Mouse (Mus musculus): ENCODE measurements around the gene Pitpnm1.
"Not testable (repeated sequence)": the region's sequence is repeated elsewhere in the genome, so short reads cannot be mapped to it uniquely, and the experiment has no call there.

Pitpnm1 gene

GRCm38 (mm10) chr19:4120496-4120895, 20.7 kb downstream of the Pitpnm1 start:
- DNase-seq: no peak

DNA sequence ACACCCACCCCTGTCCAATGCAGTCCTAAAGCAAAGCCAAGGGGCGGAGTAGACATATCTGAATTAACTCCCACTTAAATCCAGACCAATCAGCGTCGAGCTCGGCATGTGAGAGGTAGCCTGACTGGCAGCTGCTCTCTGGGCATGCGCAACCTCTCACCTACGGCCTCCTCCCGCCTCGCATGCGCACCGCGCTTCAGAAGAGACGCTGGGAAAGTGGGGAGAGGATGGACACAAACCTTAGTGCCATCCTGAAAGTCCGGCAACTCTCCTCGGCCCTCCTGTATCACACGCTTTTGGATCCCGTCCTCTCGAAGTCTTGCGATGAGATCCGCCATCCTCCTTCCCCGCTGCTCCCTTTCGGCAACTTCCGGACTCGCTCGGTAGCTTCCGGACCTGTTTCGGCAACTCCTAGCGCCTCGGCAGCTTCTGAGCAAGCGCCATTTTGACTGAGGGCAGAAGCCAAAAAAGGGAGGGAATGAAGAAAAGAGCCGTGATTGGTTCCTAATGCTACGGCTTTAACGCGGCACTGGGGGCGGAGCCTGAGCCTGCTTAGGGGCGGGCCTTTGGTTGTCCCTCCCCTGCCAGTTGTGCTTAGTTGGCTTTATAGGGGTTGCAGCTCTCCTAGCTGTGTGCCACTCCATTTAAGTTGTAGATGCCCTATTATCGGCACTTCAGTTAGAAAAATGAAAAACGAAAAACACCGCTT, 21.5 kb downstream of the Pitpnm1 start:
- peak; percentile 99 for DNase-seq

GRCm38 (mm10) chr19:4121896-4122295, 22.1 kb downstream of the Pitpnm1 start:
- DNase-seq: not testable (repeated sequence)

- DNase-seq: no peak
Observed at GRCm38 (mm10) chr19:4122411-4123370, 22.9 kb downstream of the Pitpnm1 start.

DNA sequence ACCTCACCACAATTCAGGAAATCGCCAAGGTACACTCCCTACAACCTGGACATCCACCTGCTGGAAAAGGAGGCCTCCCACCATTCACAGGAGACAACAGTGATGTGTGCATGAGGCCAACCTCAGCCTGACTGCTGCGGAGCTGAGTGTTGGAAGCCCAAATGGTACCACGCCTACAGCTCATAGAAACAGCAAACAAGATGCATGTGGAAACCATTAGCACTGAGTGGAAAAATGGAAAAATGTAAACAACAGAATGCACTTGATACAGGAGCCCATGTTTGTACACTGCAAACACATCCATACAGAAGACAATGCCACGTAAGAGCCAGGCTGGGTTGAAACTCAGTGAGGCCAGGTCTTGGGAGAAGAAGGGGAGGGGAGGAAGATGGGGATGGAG, 24.6 kb downstream of the Pitpnm1 start:
- DNase-seq: no peak

DNA sequence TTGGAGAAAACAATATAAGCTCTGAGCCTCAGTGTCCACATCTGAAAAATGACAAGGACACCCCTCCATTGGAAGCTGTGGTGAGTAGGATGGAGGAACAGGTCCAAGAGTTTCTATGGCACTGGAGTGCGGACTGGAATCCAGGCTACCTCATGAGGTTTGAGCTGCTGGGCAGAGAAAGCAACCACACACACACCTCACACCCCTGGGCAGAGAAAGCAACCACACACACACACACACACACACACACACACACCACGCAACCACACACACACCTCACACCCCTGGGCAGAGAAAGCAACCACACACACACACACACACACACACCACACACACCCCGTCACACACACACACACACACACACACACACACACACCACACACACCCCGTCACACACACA, 25.5 kb downstream of the Pitpnm1 start:
- DNase-seq: not testable (repeated sequence)

DNA sequence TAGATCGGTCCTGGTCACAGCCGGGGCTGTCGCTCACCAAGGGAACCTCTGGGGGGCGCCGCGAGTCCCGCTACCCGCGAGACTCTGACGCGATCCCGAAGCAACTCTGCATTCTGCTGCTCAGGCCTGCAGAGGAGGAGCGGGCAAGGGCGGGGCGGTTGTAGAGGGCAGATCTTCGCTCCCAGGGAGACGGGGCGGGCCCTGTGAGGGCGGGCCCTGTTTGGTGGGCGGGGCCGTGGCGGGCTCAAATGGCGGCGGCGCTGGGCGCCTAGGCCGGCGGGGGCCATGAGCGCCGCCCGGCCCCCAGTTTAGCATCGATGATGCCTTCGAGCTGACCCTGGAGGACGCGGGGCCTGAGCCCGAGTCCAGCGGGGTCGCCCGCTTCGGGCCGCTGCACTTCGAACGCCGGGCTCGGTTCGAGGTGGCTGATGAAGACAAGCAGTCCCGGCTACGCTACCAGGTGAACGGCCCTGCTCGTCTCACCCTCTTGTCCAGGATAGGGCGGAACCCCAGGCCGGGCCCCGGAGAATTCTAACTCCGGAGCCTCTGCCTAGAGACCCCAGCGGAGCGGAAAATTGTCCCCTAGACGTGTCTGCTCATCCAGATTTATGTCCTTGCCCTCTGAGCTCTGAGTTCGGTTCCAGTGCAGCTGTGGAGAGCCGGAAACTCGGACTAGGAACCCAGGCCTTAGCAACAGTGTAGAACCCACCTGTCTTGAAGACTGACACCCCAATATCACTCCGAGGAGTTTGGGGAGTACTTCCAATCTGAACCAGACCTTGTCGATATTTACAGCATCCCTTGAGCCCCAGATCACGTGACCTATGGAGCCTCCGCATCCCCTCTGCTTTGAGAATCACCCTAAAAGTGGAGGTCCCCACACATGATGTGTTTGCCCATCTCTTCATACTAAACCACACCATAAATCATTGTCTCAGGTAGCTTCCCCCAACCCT, 26.2 kb downstream of the Pitpnm1 start, which contains the start of gene Aip:
Aip (minus strand) TSS at position 118 of the 956 bp plus-strand sequence.
- DNase-seq: peak; percentile 99

GRCm38 (mm10) chr19:4126759-4127495, 27.1 kb downstream of the Pitpnm1 start:
- DNase-seq: no peak

- DNase-seq: no peak
Observed at GRCm38 (mm10) chr19:4129462-4129861, 29.7 kb downstream of the Pitpnm1 start.

DNA sequence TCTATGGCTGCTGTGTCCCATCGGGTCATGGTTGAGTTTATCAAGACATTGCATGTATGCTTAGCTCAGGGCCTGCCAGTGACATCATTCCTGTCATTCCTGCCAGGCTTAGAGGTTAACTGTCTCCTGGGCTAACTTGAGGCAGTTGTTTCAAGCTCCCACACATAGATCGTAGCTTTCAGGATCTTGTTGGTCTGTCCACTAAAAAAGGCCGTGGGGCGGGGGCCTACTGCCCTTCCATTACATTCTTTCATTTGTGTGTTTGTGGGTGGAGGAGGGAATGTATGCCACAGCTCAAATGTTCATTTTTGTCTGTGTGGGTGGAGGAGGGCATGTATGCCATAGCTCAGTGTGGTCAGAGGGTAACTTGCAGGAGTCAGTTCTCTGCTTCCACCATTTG, 30.3 kb downstream of the Pitpnm1 start:
- no peak for DNase-seq

- DNase-seq: no peak
Observed at GRCm38 (mm10) chr19:4131075-4131474, 31.3 kb downstream of the Pitpnm1 start.

- no peak for DNase-seq
Observed at GRCm38 (mm10) chr19:4131768-4132167, 32.0 kb downstream of the Pitpnm1 start.

DNA sequence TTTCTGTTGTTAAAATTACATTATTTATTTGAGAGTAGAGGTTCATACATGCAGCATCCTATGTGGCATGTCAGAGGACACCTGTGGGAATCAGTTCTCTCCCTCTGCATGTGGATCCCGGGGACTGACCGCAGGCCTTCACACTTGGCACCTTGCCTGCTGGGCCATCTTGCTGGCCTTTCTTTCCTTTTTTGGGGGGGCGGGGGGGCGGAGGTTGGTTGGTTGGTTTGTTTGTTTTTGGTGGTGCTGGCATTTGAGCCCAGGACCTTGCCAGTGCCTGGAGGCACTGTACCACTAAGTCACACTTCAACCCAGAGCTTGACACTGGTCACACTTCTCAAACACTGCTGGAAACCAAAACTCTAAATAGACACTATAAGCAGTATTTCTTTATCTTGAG, 34.6 kb downstream of the Pitpnm1 start:
- DNase-seq: no peak

DNA sequence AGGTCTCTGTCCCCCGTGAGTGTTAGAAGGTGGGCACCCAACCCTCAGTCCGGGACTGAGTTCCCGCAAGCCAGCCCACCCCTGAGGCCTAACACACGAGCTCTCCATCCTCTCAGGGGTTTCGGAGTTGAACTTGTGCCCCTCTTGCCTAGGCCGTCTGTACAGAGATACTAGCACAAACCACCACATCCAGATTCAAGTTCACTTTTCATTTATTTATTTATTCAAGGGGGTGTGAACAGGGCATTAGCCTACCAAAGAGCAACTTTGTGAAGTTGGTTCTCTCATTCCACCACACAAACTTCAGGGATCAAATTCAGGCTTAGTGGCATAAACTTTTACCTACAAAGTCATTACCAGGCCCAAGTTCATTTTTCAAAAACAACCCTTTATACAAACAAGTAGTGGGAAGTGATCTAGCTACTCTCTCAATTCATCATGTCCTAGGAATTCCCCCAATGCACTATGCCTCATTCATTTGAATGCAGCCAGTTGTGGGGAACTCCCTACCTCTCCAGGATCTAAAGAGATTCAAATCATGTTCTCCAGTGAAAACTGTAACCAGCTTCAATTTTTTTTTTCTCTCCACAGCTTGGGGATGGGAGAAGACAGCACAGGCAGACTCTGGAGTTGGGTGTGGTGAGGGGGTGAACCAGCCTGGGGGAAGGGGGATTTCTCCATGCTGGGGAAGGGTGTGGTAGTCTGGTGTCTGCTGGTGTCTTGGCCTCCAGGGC, 35.6 kb downstream of the Pitpnm1 start:
- not testable (repeated sequence) for DNase-seq

GRCm38 (mm10) chr19:4135963-4136345, 36.2 kb downstream of the Pitpnm1 start:
- not testable (repeated sequence) for DNase-seq

GRCm38 (mm10) chr19:4136463-4136862, 36.7 kb downstream of the Pitpnm1 start:
- no peak for DNase-seq

GRCm38 (mm10) chr19:4137913-4138312, 38.1 kb downstream of the Pitpnm1 start:
- no peak for DNase-seq

- no peak for DNase-seq
Observed at GRCm38 (mm10) chr19:4139446-4139845, 39.6 kb downstream of the Pitpnm1 start, which contains the start of gene Gpr152. TSS of gene Gpr152 (plus strand) at chr19:4139787.

- DNase-seq: no peak
Observed at GRCm38 (mm10) chr19:4140147-4140546, 40.3 kb downstream of the Pitpnm1 start.

DNA sequence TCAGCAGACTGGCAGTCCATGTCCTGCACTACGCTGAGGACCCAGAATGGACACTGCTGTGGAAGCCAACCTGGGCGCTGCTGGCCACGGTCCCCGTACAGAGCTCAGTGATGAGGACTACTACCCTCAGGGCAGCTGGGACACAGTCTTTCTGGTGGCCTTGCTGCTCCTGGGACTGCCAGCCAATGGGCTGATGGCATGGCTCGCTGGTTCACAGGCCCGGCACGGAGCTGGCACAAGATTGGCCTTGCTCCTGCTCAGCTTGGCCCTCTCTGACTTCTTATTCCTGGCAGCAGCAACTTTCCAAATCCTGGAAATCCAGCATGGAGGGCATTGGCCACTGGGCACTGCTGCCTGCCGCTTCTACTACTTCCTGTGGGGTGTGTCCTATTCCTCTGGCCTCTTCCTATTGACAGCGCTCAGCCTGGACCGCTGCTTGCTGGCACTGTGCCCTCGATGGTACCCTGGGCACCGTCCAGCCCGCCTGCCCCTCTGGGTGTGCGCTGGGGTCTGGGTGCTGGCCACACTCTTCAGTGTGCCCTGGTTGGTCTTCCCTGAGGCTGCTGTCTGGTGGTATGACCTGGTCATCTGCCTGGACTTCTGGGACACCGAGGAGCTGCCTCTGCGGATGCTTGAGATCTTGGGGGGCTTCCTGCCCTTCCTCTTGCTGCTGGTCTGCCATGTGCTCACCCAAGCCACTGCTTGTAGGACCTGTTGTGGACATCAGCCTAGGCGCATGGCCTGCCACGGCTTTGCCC, 42.8 kb downstream of the Pitpnm1 start:
- no peak for DNase-seq

Data from lung, postnatal 14 days (tissue).